Mouse (Mus musculus): ENCODE results near the gene Camta2.

DNA sequence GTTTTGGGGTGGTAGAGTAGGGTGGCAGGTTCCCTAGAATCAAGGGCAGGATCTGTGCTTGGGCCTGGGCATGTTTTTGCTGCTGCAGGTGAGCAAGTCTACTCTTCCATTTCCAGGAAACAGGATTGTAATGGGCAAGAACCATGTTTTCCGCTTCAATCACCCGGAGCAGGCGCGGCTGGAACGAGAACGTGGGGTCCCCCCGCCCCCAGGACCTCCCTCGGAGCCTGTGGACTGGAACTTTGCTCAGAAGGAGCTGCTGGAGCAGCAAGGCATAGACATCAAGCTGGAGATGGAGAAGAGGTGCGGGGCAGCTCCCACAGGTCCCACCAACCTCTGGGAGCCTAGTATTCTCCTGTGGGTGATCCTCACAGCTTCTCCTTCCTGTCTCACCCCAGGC, 36.8 kb upstream of the Camta2 start:
- no peak for TF ChIP-seq EP300 (optimal IDR thresholded peaks at IDR 0.05)
- TF ChIP-seq CTCF (IDR thresholded peaks at IDR 0.05; ENCODE audit: low read depth) = no peak
